Mouse (Mus musculus) hindlimb bud, embryonic 11.5 days (tissue): ENCODE measurements around the gene Tcl1b4.

Source experiments
- DNase-seq: peaks from one replicate; pipeline ENCODE4 v3.0.0-alpha.2; 2012; ENCODE audit warnings: low read depth, low spot score; ENCODE audit errors: extremely low spot score

Tcl1b4 gene

GRCm38 (mm10) chr12:105239060-105239459, 37.3 kb downstream of the Tcl1b4 start:
- DNase-seq, result no peak

- no peak for DNase-seq
Observed at GRCm38 (mm10) chr12:105248763-105249233, 47.0 kb downstream of the Tcl1b4 start.

GRCm38 (mm10) chr12:105253796-105254195, 52.0 kb downstream of the Tcl1b4 start:
- no peak for DNase-seq
